Mouse (Mus musculus) adrenal gland, adult 18-20 months (tissue): ENCODE measurements around the gene Aknad1. TPM values are rescaled to one million over a fixed set of nuclear protein-coding genes. Genes with fewer than 3 reads are reported as not detected.

ENCODE experiments used
- DNase-seq, 2 experiments: peaks; one replicate each; pipeline ENCODE4 v3.0.0; 2021 to 2022; ENCODE audit warnings: low spot score in 2 of 2
- total RNA-seq, 2 experiments: library from RNA; stranded (reverse); gene quantifications; 1 replicate in 1 of 2; 2 replicates in 1 of 2; pipeline ENCODE4 v1.2.3; 2021

Gene Aknad1
- total RNA-seq, 2 experiments from 2014 or later: not detected

- DNase-seq: no peak
Observed at GRCm38 (mm10) chr3:108751061-108751460, 11.6 kb downstream of the Aknad1 start.

DNA sequence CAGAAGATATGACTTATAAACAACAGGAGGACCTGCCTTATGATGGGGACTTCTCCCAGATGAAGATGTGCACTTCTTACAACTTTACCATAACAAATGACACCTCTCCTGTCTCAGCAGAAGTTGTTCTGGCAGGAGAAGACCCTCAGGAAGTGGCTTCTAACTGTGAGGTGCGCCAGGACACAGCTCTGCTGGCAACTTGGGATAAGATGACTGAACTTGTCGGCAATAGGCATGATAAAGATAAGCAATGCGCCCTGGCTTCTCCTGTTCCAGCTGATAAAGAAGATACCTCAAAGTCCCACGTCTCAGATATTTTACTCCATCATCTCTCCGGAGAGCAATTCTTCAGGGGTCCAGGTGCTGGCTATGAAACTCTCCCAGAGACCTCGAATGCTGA, 12.2 kb downstream of the Aknad1 start:
- no peak for DNase-seq

DNA sequence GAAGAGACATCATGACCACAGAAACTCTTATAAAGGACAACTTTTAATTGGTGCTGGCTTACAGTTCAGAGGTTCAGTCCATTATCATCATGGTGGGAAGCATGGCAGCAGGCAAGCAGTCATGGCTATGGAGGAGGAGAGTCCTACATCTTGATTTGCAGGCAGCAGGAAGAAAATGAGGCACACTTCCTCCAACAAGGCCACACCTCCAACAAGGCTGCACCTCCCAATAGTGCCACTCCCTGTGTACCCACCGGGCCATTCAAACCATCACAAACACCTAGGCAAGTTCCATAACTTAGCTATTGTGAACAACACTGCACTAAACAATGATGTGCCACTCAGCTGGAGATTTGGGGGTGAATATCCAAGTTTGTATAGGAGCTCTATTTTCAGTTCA, 15.1 kb downstream of the Aknad1 start:
- DNase-seq: no peak

- no peak for DNase-seq
Observed at GRCm38 (mm10) chr3:108755542-108755941, 16.1 kb downstream of the Aknad1 start.

DNA sequence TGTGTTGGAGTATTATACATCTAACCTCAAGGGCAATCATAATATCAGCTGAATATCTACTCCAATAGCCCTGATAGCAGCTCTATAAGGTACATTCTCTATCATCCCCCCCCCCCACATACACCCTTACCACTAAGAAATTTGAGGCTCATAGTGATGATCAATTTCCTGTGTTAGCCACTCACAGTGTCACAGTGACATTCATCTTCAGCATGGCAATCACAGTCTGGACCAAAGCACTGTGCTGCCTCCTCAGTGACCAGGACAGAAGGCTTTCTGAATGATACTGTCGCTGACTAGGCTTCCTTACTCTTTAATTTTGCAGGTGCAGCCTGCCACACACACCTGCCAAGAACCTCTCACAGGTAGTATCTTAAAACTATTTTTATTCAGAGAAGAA, 16.7 kb downstream of the Aknad1 start:
- no peak for DNase-seq

- no peak for DNase-seq
Observed at GRCm38 (mm10) chr3:108757570-108757969, 18.1 kb downstream of the Aknad1 start.

DNA sequence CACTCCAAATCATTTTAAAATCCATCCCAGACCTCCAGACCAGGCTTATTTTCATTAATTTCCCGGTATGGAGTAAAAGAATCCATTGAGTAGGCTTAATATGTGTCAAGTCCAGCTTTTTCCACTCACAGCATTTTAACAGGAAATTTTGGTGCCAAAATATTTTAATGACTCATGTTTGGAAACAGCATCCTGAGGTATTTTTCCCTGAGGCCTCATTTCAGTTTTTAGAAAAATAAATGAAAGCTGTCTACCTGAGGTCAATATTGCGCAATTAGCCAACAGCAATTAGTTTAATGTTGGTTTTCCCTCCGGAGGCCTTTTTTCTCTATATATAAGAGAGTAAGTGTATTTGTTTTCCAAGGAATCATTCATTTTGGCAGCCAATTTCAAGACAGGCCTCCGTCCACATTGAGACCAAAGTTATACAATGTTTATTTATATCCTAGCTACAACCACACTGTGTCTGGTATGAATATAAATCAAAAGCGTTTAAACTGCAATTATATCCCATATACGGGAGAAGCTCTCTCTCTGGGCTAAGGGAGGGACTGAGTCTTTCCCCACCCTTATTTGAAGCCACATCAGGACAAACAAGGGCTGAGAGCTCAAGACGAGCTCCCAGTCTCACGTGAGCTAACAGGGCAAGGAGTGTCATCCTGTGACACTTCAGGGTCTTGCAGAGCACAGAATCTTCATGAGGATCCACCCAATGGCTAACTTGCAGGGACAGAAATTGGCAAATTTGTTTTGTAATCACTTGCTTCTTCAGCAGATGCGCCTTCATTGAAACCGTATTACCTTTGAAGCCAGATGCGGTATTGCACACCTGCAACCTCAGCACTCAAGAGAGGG, 20.3 kb downstream of the Aknad1 start:
- no peak for DNase-seq

DNA sequence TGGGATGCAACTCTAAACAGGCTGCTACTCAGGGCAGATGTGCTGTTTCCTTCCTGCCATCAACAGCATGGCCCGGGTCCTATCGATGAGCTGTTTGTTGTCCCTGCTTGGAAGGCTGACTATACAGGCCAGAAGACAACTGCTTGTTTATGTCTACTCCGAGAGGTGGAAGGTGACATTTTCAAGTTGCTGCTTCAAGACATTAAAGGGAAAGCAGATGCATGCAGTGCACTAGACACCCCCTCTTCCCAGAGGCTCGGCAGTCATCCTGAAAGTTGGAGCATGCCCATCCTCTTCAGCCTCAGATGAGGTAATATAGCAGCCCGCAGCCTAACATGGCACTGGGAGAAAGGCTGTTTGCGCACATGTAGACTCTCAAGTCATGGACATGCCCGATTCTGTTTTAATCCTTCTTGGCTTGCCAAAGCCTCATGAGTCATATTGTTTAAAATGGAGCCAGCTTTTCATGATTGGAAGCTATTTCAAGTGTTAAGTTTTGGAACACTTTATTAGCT, 23.2 kb downstream of the Aknad1 start:
- DNase-seq: no peak

DNA sequence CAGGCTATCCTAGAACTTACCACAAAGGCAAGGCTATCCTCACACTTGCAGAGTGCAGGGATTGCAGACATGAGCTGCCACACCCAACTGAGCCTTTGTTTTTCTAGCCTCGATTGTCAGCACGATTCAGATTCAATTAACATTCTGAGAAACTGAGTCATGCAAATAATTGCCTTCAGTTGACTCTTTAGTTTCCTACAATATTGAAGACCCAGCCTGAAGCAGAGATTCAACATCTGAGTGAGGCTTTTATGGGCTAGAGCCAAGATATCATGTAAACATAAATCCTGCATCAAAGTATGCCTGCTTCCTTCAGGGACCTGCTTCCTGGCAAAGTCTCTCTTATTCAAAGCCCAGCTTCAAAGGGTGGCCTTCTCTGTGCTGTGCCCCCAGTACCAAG, 24.2 kb downstream of the Aknad1 start:
- no peak for DNase-seq

DNA sequence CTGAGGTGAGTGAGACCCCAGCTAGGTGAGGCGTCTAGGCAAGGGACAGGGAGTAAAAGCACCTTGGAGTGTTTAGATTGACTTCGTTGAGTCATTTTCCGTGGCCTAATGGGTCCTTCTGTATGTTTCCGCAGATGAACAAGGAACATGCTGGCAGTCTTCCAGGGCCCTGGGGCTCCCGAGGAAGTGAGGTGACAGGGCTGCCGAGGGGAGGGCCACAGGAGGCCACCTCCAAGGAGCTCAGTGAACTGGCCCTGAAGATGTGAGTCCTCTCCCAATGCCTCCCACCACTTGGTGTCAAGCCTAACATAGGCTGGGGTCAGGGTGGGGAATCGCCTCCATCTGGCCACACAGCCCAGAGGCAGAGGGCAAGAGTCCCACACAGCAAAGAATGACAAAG, 25.5 kb downstream of the Aknad1 start:
- no peak for DNase-seq

- DNase-seq: no peak
Observed at GRCm38 (mm10) chr3:108765476-108765875, 26.0 kb downstream of the Aknad1 start.

DNA sequence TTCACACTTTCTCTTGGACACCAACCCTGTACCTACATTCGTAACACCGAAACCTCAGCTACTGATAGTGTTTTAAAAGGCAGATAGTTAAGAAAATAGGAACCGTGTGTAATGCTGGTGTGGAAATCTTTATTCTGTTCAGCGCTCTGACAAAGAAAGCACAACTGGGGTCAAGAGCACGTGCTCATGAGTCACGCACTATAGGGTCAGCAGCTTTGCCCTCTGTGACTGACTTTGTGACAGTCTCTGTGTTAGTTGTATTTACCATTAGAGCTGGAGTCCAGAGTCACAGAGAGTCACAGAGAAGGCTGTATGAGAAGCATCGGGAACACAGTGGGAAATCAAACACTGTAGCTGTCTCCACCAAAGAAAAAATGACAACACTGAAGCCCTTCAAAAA, 27.5 kb downstream of the Aknad1 start:
- no peak for DNase-seq

GRCm38 (mm10) chr3:108767416-108767815, 28.0 kb downstream of the Aknad1 start:
- no peak for DNase-seq

- DNase-seq: no peak
Observed at GRCm38 (mm10) chr3:108769547-108769946, 30.1 kb downstream of the Aknad1 start.

- DNase-seq: peak; percentile 32 to 49
Observed at GRCm38 (mm10) chr3:108770725-108771368, 31.4 kb downstream of the Aknad1 start.

GRCm38 (mm10) chr3:108772211-108772610, 32.8 kb downstream of the Aknad1 start:
- no peak for DNase-seq

- no peak for DNase-seq
Observed at GRCm38 (mm10) chr3:108772811-108773210, 33.4 kb downstream of the Aknad1 start.

GRCm38 (mm10) chr3:108778761-108779540, 39.5 kb downstream of the Aknad1 start:
- no peak for DNase-seq

DNA sequence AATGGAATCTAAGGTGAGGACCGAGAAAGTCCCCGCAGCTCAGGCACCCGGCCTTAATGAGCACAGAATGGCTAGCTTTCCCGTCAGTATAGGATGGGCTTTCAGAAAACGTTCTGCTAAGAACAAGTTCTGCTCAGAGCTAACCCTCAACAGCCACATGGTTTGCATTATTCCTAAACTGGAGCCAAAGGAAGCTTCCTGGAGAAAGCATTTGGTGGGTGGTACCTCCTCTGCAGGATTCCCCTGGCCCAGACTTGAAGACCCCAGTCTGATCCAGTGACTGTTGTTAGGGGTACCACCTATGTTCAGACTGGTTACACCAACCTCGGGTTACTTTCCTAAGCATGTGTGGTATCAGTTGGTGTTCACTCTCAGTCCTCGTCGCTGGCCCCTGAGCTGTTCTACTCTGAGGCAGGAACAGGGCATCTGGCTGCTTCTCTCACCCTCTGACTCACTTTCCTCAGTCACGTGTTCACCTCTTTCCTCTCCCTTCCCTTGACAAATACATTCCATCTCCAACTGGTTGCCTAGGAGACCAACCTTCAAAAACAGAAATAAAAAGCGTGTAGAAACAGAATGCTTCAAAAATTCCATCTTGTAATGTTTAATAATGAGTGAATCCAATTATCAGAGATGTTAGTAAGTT, 41.9 kb downstream of the Aknad1 start:
- DNase-seq: peak in 1 of 2 experiments; percentile 12

- no peak for DNase-seq
Observed at GRCm38 (mm10) chr3:108781884-108782270, 42.4 kb downstream of the Aknad1 start.

- DNase-seq: no peak
Observed at GRCm38 (mm10) chr3:108782364-108782895, 43.0 kb downstream of the Aknad1 start.
